In the genomic region with DNA sequence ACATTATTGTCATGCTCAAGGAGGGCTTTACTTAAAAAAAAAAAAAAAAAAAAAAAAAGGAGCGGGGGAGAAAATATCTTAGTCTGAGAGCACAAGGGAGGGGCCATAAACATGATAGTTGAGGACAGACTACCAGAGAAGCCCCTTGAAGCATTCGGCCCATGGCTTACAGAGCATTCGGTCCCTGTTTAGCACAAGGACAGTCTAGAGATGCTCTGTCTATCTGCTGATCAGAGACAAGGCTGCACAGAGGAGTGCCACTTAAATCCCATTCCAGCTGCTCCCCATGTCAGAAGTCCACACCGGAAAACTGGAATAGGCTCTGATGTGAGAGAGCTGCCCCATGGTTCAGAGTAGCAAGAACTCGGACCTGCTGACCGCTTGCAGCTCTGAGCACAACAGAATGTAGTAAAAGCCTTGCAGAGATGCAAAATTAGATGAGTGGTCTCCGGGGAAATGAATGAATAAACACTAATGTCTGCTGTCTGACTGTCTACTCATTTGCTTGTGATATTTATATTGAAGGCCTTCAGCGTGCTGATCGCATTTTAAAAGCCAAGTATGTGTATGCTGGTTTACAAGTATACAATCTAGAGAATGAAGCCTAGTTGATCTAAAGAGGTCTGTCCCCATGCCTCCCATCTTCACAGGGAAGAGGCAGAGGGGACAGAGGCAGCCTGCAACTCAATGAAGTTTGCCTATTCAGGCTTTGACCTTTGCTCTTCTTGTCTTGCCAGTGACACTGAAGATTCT, we compare ENCODE assay signal across 12 mouse cellular contexts.
DNase-seq lines count a peak whose midpoint lies in the region; ATAC-seq lines count a peak whose summit lies in the region.
"Had no signal": no experiment of that assay in that cellular context is flagged by ENCODE, and none has a peak within 500 bp of the region (broad histone marks: within the 10 kb centered on the region; RNA-seq: fewer than 3 reads in every experiment).

No protein-coding gene starts in this region.

- peak overlapping the region; percentile 39 for H3K4me2 ChIP-seq in hindbrain, embryonic 14.5 days (replicated peaks)
- H3K4me2 ChIP-seq in neural tube, embryonic 12.5 days (replicated peaks): peak overlapping the region; percentile 26
- H3K4me2 ChIP-seq: liver, embryonic 12.5 days had no signal

- ATAC-seq in hindbrain, embryonic 14.5 days (ENCODE audit: low FRiP score): peak; percentile 61
- peak; percentile 42 for ATAC-seq in neural tube, embryonic 12.5 days (ENCODE audit: low FRiP score, low read depth)
- ATAC-seq in erythroid progenitor cell, adult 5-6 weeks (replicated peaks; ENCODE audit: low FRiP score, poor library complexity, severe bottlenecking): no peak
- ATAC-seq: liver, embryonic 12.5 days had no signal

- peak overlapping the region; percentile 87 for H3K27ac ChIP-seq in hindbrain, embryonic 14.5 days
- 0 out of 2 replicates have a peak overlapping the region, but pooled peaks have one; percentile 27 for H3K27ac ChIP-seq in neural tube, embryonic 12.5 days
- H3K27ac ChIP-seq: kidney, postnatal 0 days; liver, embryonic 12.5 days; macrophage had no signal

- no peak overlapping the region for H3K9ac ChIP-seq in hindbrain, embryonic 14.5 days
- H3K9ac ChIP-seq in neural tube, embryonic 12.5 days: no peak overlapping the region
- H3K9ac ChIP-seq: liver, embryonic 12.5 days had no signal

- H3K36me3 ChIP-seq in hindbrain, embryonic 14.5 days (replicated peaks; ENCODE audit: control insufficient read depth, insufficient read depth): no peaks in the 10 kb centered on the region
- H3K36me3 ChIP-seq in neural tube, embryonic 12.5 days: no peaks in the 10 kb centered on the region
- H3K36me3 ChIP-seq: liver, embryonic 12.5 days had no signal

- H3K27me3 ChIP-seq in hindbrain, embryonic 14.5 days (ENCODE audit: control insufficient read depth, insufficient read depth, low read length): no peaks in the 10 kb centered on the region
- H3K27me3 ChIP-seq in neural tube, embryonic 12.5 days (replicated peaks): no peaks in the 10 kb centered on the region
- H3K27me3 ChIP-seq: liver, embryonic 12.5 days had no signal

- H3K4me1 ChIP-seq in hindbrain, embryonic 14.5 days (replicated peaks; ENCODE audit: control insufficient read depth, insufficient read depth, low read length): peaks cover 31% of the 10 kb centered on the region
- H3K4me1 ChIP-seq in neural tube, embryonic 12.5 days: peaks cover 13% of the 10 kb centered on the region
- H3K4me1 ChIP-seq: liver, embryonic 12.5 days had no signal

- WGBS in hindbrain, embryonic 14.5 days: 38% methylated on average over 9 of the region's 9 CpGs
- WGBS in neural tube, embryonic 12.5 days: 69% methylated on average over 9 of the region's 9 CpGs

- no peak overlapping the region for H3K4me3 ChIP-seq in hindbrain, embryonic 14.5 days (replicated peaks; ENCODE audit: low read length)
- H3K4me3 ChIP-seq in neural tube, embryonic 12.5 days: no peak overlapping the region
- H3K4me3 ChIP-seq: liver, embryonic 12.5 days had no signal

- H3K9me3 ChIP-seq in hindbrain, embryonic 14.5 days (ENCODE audit: control insufficient read depth, low read length): no peaks in the 10 kb centered on the region
- no peaks in the 10 kb centered on the region for H3K9me3 ChIP-seq in neural tube, embryonic 12.5 days
- H3K9me3 ChIP-seq: liver, embryonic 12.5 days had no signal

- peak; percentile 4 for DNase-seq in brain, embryonic 18.5 days (ENCODE audit: low read depth, low spot score)
- peak; percentile 15 for DNase-seq in embryo, embryonic 9.5 days (ENCODE audit: extremely low spot score)
- peak; percentile 38 for DNase-seq in hindbrain, embryonic 14.5 days (ENCODE audit: low spot score)
- DNase-seq in cerebellum, adult 9-11 months: no peak
- DNase-seq in B cell, adult 2 months: no peak
- DNase-seq: heart, adult 18-20 months; thymus, postnatal 14 days had no signal

Comparison
In these comparisons a context has a peak if more than half of its experiments do, and no peak if none do; other contexts are left out.
1. DNase-seq: peak in brain, embryonic 18.5 days (single experiment), embryo, embryonic 9.5 days (single experiment) and hindbrain, embryonic 14.5 days (single experiment); none in cerebellum, adult 9-11 months (single experiment) and B cell, adult 2 months (0 of 2).